Mouse (Mus musculus): ENCODE data around the gene Rdh16. TPM values are rescaled to one million over a fixed set of nuclear protein-coding genes. Genes with fewer than 3 reads are reported as not detected.
"Not testable (repeated sequence)": the region's sequence is repeated elsewhere in the genome, so short reads cannot be mapped to it uniquely, and the experiment has no call there.

The Rdh16 gene
- not detected in 2 replicates for polyA plus RNA-seq (2016; fragmentation: Nextera tagmentation; extraction: Ambion mirVana)

- no peaks in the 10 kb centered on the region for H3K27me3 ChIP-seq (replicated peaks)
- no peaks in the 10 kb centered on the region for H3K36me3 ChIP-seq
- no peaks in the 10 kb centered on the region for H3K4me1 ChIP-seq (replicated peaks)
- 78% methylated on average over 6 of the region's 6 CpGs for WGBS
- peaks cover 9% of the 10 kb centered on the region for H3K9me3 ChIP-seq (replicated peaks)
- H3K27ac ChIP-seq (ENCODE audit: poor library complexity, severe bottlenecking) = no peak within 1 kb of the TSS
- ATAC-seq (ENCODE audit: insufficient number of reproducible peaks, low FRiP score) = no peak
- H3K4me3 ChIP-seq = no peak within 1 kb of the TSS
- H3K4me2 ChIP-seq = no peak within 1 kb of the TSS
- no peak within 1 kb of the TSS for H3K9ac ChIP-seq
Measured at GRCm38 (mm10) chr10:127800891-127801290, at the start of gene Rdh16. Rdh16 (plus strand) TSS chr10:127801152.

GRCm38 (mm10) chr10:127751548-127751947, 49.4 kb upstream of the Rdh16 start, which contains the start of gene Gpr182:
Gpr182 (minus strand) TSS chr10:127751732.
- H3K27me3 ChIP-seq (replicated peaks) = no peaks in the 10 kb centered on the region
- peaks cover 22% of the 10 kb centered on the region for H3K36me3 ChIP-seq
- ATAC-seq (ENCODE audit: insufficient number of reproducible peaks, low FRiP score) = peak; percentile 78
- peaks cover 46% of the 10 kb centered on the region for H3K4me1 ChIP-seq (replicated peaks)
- peak within 1 kb of the TSS; percentile 48 for H3K4me3 ChIP-seq
- peak within 1 kb of the TSS; percentile 61 for H3K4me2 ChIP-seq
- WGBS = 27% methylated on average over 8 of the region's 8 CpGs
- H3K9me3 ChIP-seq (replicated peaks) = no peaks in the 10 kb centered on the region
- peak within 1 kb of the TSS; percentile 72 for H3K9ac ChIP-seq
- H3K27ac ChIP-seq (ENCODE audit: poor library complexity, severe bottlenecking) = peak within 1 kb of the TSS; percentile 75

GRCm38 (mm10) chr10:127754566-127755166, 46.3 kb upstream of the Rdh16 start:
- Histone ChIP-seq H3K27me3 (replicated peaks) (no peaks in the 10 kb centered on the region), H3K9ac (no peak overlapping the region), H3K27ac (ENCODE audit: poor library complexity, severe bottlenecking) (peak overlapping the region; percentile 72), H3K4me2 (no peak overlapping the region), H3K4me1 (replicated peaks) (peaks cover 25% of the 10 kb centered on the region; the same call in 1 of the 2 replicates), H3K36me3 (0 out of 2 replicates have a peak, but pooled peaks cover 3% of the 10 kb centered on the region), H3K4me3 (no peak overlapping the region), H3K9me3 (replicated peaks) (peaks cover 6% of the 10 kb centered on the region; the same call in 1 of the 2 replicates)
- ATAC-seq (ENCODE audit: insufficient number of reproducible peaks, low FRiP score) = 0 out of 2 replicates have a peak, but pooled peaks have one; percentile 37
- WGBS = 65% methylated on average over 6 of the region's 6 CpGs

GRCm38 (mm10) chr10:127755246-127755645, 45.7 kb upstream of the Rdh16 start:
- Histone ChIP-seq H3K27ac (ENCODE audit: poor library complexity, severe bottlenecking) (peak overlapping the region; percentile 72), H3K4me3 (no peak overlapping the region), H3K4me2 (no peak overlapping the region), H3K9me3 (replicated peaks) (peaks cover 6% of the 10 kb centered on the region; the same call in 1 of the 2 replicates), H3K36me3 (no peaks in the 10 kb centered on the region), H3K27me3 (replicated peaks) (no peaks in the 10 kb centered on the region), H3K9ac (no peak overlapping the region), H3K4me1 (replicated peaks) (peaks cover 20% of the 10 kb centered on the region; the same call in 1 of the 2 replicates)
- no peak for ATAC-seq (ENCODE audit: insufficient number of reproducible peaks, low FRiP score)
- 44% methylated on average over 3 of the region's 3 CpGs for WGBS

- Histone ChIP-seq H3K4me1 (replicated peaks) (peaks cover 18% of the 10 kb centered on the region; the same call in 1 of the 2 replicates), H3K9me3 (replicated peaks) (peaks cover 6% of the 10 kb centered on the region; the same call in 1 of the 2 replicates), H3K27ac (ENCODE audit: poor library complexity, severe bottlenecking) (peak overlapping the region; percentile 80), H3K4me3 (peak overlapping the region; percentile 23), H3K9ac (peak overlapping the region; percentile 52; the same call in 1 of the 2 replicates), H3K4me2 (peak overlapping the region; percentile 62), H3K27me3 (replicated peaks) (no peaks in the 10 kb centered on the region), H3K36me3 (no peaks in the 10 kb centered on the region)
- WGBS = 11% methylated on average over 17 of the region's 18 CpGs
- peak; percentile 64 for ATAC-seq (ENCODE audit: insufficient number of reproducible peaks, low FRiP score)
Measured at GRCm38 (mm10) chr10:127755770-127756468, 45.0 kb upstream of the Rdh16 start.

GRCm38 (mm10) chr10:127759181-127760110, 41.5 kb upstream of the Rdh16 start, which contains the start of the genes Rdh1 and Rdh16f1:
Rdh1 (plus strand) TSS chr10:127759721.
Rdh16f1 (plus strand) TSS chr10:127759787.
- Histone ChIP-seq H3K4me3 (no peak within 1 kb of the TSS), H3K4me1 (replicated peaks) (peaks cover 14% of the 10 kb centered on the region; the same call in 1 of the 2 replicates), H3K27ac (ENCODE audit: poor library complexity, severe bottlenecking) (no peak within 1 kb of the TSS), H3K9ac (no peak within 1 kb of the TSS), H3K9me3 (replicated peaks) (peaks cover 6% of the 10 kb centered on the region; the same call in 1 of the 2 replicates), H3K4me2 (no peak within 1 kb of the TSS), H3K27me3 (replicated peaks) (no peaks in the 10 kb centered on the region; the same call in 1 of the 2 replicates), H3K36me3 (no peaks in the 10 kb centered on the region)
- WGBS = 64% methylated on average over 9 of the region's 9 CpGs
- no peak for ATAC-seq (ENCODE audit: insufficient number of reproducible peaks, low FRiP score)

GRCm38 (mm10) chr10:127762926-127763325, 38.0 kb upstream of the Rdh16 start:
- H3K27me3 ChIP-seq (replicated peaks); H3K4me3 ChIP-seq; H3K4me1 ChIP-seq (replicated peaks); H3K27ac ChIP-seq (ENCODE audit: poor library complexity, severe bottlenecking); ATAC-seq (ENCODE audit: insufficient number of reproducible peaks, low FRiP score); H3K9ac ChIP-seq; H3K4me2 ChIP-seq; H3K36me3 ChIP-seq; H3K9me3 ChIP-seq (replicated peaks): not testable (repeated sequence)
- WGBS = 85% methylated on average over 10 of the region's 10 CpGs

GRCm38 (mm10) chr10:127763914-127764680, 36.9 kb upstream of the Rdh16 start:
- 68% methylated on average over 12 of the region's 12 CpGs for WGBS
- H3K4me3 ChIP-seq = no peak overlapping the region
- H3K9ac ChIP-seq = no peak overlapping the region
- ATAC-seq (ENCODE audit: insufficient number of reproducible peaks, low FRiP score) = no peak
- no peaks in the 10 kb centered on the region for H3K9me3 ChIP-seq (replicated peaks)
- H3K4me2 ChIP-seq = no peak overlapping the region
- no peaks in the 10 kb centered on the region; the same call in 1 of the 2 replicates for H3K27me3 ChIP-seq (replicated peaks)
- H3K27ac ChIP-seq (ENCODE audit: poor library complexity, severe bottlenecking) = no peak overlapping the region
- H3K4me1 ChIP-seq (replicated peaks) = no peaks in the 10 kb centered on the region
- no peaks in the 10 kb centered on the region for H3K36me3 ChIP-seq

GRCm38 (mm10) chr10:127766564-127766963, 34.4 kb upstream of the Rdh16 start:
- Histone ChIP-seq H3K4me1 (replicated peaks) (no peaks in the 10 kb centered on the region), H3K27me3 (replicated peaks) (no peaks in the 10 kb centered on the region; the same call in 1 of the 2 replicates), H3K27ac (ENCODE audit: poor library complexity, severe bottlenecking) (no peak overlapping the region), H3K4me3 (no peak overlapping the region), H3K9me3 (replicated peaks) (no peaks in the 10 kb centered on the region), H3K4me2 (no peak overlapping the region), H3K9ac (no peak overlapping the region), H3K36me3 (no peaks in the 10 kb centered on the region)
- no peak for ATAC-seq (ENCODE audit: insufficient number of reproducible peaks, low FRiP score)
- 61% methylated on average over 1 of the region's 1 CpGs for WGBS

- Histone ChIP-seq H3K9ac (no peak within 1 kb of the TSS), H3K4me3 (no peak within 1 kb of the TSS), H3K4me1 (replicated peaks) (no peaks in the 10 kb centered on the region), H3K36me3 (no peaks in the 10 kb centered on the region), H3K4me2 (no peak within 1 kb of the TSS), H3K27me3 (replicated peaks) (no peaks in the 10 kb centered on the region), H3K9me3 (replicated peaks) (no peaks in the 10 kb centered on the region), H3K27ac (ENCODE audit: poor library complexity, severe bottlenecking) (no peak within 1 kb of the TSS)
- ATAC-seq (ENCODE audit: insufficient number of reproducible peaks, low FRiP score) = no peak
- 70% methylated on average over 2 of the region's 2 CpGs for WGBS
Measured at GRCm38 (mm10) chr10:127776011-127776410, 24.9 kb upstream of the Rdh16 start, which contains the start of gene Rdh9. Rdh9 (plus strand) TSS chr10:127776386.

All from heart, embryonic 12.5 days (tissue).